Comparison of ENCODE assay signal across 8 mouse cellular contexts in the genomic region with DNA sequence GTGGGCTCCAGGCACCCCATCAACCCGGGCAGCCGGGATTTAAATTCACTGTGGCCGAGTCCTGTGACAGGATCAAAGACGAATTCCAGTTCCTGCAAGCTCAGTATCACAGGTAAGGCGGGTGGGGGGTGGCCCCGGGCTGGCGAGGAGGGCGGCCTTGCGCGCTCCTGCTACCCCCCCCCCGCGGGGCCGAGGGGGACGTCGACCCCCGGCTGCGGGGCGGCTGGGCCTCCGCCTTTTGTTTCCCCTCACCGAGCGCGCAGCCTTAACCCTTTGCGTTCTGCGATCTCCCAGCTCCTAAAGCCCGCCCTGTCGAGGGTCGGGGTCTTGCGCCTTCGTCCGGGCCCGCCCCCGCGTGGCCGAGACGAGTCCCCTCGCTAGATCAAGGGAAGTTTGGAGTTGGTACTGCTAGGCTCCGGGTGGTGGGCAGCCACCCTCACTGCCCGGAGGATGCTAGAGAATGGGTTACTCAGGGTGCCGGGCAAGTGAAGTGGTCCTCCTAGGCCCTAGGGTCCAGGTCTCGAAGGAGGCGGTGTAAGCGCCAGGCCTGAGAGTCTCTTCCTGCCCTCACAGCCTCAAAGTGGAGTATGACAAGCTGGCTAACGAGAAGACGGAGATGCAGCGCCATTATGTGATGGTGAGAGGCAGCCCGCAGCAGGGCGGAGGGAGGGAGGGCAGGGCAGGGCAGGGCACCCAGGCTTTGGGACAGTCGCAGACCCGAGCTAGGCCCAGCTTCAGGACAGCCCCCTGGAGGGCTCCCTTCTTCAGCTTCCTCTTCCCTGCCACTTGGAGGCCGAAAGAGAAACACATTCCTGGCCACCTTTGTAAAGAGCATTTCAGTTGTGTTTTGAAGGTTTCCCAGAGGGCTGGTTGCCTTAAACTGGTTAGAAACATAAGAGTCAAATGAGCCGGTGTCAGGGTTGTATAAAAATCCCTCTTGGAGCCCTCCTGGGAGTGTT. TPM values are rescaled to one million over a fixed set of nuclear protein-coding genes. Genes with fewer than 3 reads are reported as not detected.
DNase-seq lines count a peak whose midpoint lies in the region; ATAC-seq lines count a peak whose summit lies in the region.

No protein-coding gene starts in this region.

- 0 out of 2 replicates have a peak, but pooled peaks cover 3% of the 10 kb centered on the region for H3K36me3 ChIP-seq in forebrain, embryonic 11.5 days (ENCODE audit: control insufficient read depth, insufficient read depth, low read length)
- H3K36me3 ChIP-seq in intestine, embryonic 16.5 days (ENCODE audit: control insufficient read depth, insufficient read depth, low read length) = no peaks in the 10 kb centered on the region
- no peaks in the 10 kb centered on the region for H3K36me3 ChIP-seq in stomach, embryonic 15.5 days

- H3K27me3 ChIP-seq in forebrain, embryonic 11.5 days (ENCODE audit: control insufficient read depth, insufficient read depth, low read length) = no peaks in the 10 kb centered on the region
- H3K27me3 ChIP-seq in intestine, embryonic 16.5 days (replicated peaks; ENCODE audit: control insufficient read depth, insufficient read depth, low read length) = no peaks in the 10 kb centered on the region
- no peaks in the 10 kb centered on the region for H3K27me3 ChIP-seq in stomach, embryonic 15.5 days (replicated peaks)

- H3K27ac ChIP-seq in forebrain, embryonic 11.5 days (ENCODE audit: low read depth, low read length) = peak overlapping the region; percentile 92
- peak overlapping the region; percentile 95 for H3K27ac ChIP-seq in intestine, embryonic 16.5 days (ENCODE audit: low read length)
- peak overlapping the region; percentile 91 for H3K27ac ChIP-seq in stomach, embryonic 15.5 days

- H3K9ac ChIP-seq in forebrain, embryonic 11.5 days (ENCODE audit: low read length) = peak overlapping the region; percentile 100
- peak overlapping the region; percentile 96 for H3K9ac ChIP-seq in intestine, embryonic 16.5 days (ENCODE audit: low read depth, low read length)
- peak overlapping the region; percentile 89 for H3K9ac ChIP-seq in stomach, embryonic 15.5 days

- H3K9me3 ChIP-seq in forebrain, embryonic 11.5 days (ENCODE audit: control insufficient read depth, low read length) = no peaks in the 10 kb centered on the region
- H3K9me3 ChIP-seq in intestine, embryonic 16.5 days (ENCODE audit: control insufficient read depth, low read length) = no peaks in the 10 kb centered on the region
- no peaks in the 10 kb centered on the region for H3K9me3 ChIP-seq in stomach, embryonic 15.5 days

- peak overlapping the region; percentile 99 for H3K4me3 ChIP-seq in forebrain, embryonic 11.5 days (ENCODE audit: low read depth, low read length)
- peak overlapping the region; percentile 86 for H3K4me3 ChIP-seq in intestine, embryonic 16.5 days (ENCODE audit: low read length)
- H3K4me3 ChIP-seq in stomach, embryonic 15.5 days (replicated peaks) = peak overlapping the region; percentile 77

- ATAC-seq in forebrain, embryonic 11.5 days (replicated peaks; ENCODE audit: low FRiP score) = no peak
- ATAC-seq in intestine, embryonic 16.5 days = no peak
- ATAC-seq in megakaryocyte, adult 5-6 weeks (ENCODE audit: poor library complexity, severe bottlenecking) = 0 out of 2 replicates have a peak, but pooled peaks have one; percentile 4
- ATAC-seq in stomach, embryonic 15.5 days (ENCODE audit: insufficient read depth, low FRiP score, low read depth) = no peak
- ATAC-seq in activated CD4-positive, CD25-positive, alpha-beta regulatory T cell, adult 4 months = no peak

- peak overlapping the region; percentile 98 for H3K4me2 ChIP-seq in forebrain, embryonic 11.5 days (ENCODE audit: low read depth, low read length, severe bottlenecking)
- peak overlapping the region; percentile 90 for H3K4me2 ChIP-seq in intestine, embryonic 16.5 days (ENCODE audit: low read depth, low read length)
- peak overlapping the region; percentile 94 for H3K4me2 ChIP-seq in stomach, embryonic 15.5 days

- WGBS in forebrain, embryonic 11.5 days = under 1% methylated on average over 49 of the region's 51 CpGs
- WGBS in intestine, embryonic 16.5 days = under 1% methylated on average over 51 of the region's 51 CpGs
- WGBS in stomach, embryonic 15.5 days = 2% methylated on average over 49 of the region's 51 CpGs

- peaks cover 51% of the 10 kb centered on the region for H3K4me1 ChIP-seq in forebrain, embryonic 11.5 days (replicated peaks; ENCODE audit: control insufficient read depth, insufficient read depth, low read length)
- H3K4me1 ChIP-seq in intestine, embryonic 16.5 days (ENCODE audit: control insufficient read depth, insufficient read depth, low read length) = peaks cover 59% of the 10 kb centered on the region
- H3K4me1 ChIP-seq in stomach, embryonic 15.5 days = peaks cover 60% of the 10 kb centered on the region

- peak; percentile 14 for DNase-seq in right cerebral cortex, adult 18-20 months
- no peak for DNase-seq in right cerebral cortex, postnatal 25 days
- peak; percentile 44 for DNase-seq in adrenal gland, postnatal 25 days
- peak; percentile 89 for DNase-seq in forebrain, embryonic 11.5 days (ENCODE audit: low spot score)

RNA-seq across cellular contexts. Expression of a gene that starts 2.1 kb away (rescaled TPM):
- 137 and 157 TPM in 2 replicates for total RNA-seq in adrenal gland, postnatal 25 days (2021)
- polyA plus RNA-seq in forebrain, embryonic 11.5 days (2014; fragmentation: Nextera tagmentation; extraction: Ambion mirVana) = 57.8 and 58.2 TPM in 2 replicates
- polyA plus RNA-seq in intestine, embryonic 16.5 days (2015; fragmentation: Nextera tagmentation; extraction: Ambion mirVana) = 15.9 and 18.8 TPM in 2 replicates
- total RNA-seq in megakaryocyte, adult 5-6 weeks (2015) = 113 and 146 TPM in 2 replicates
- 79.4 and 92.9 TPM in 2 replicates for total RNA-seq in megakaryocyte, adult 5-6 weeks (2017)
- polyA plus RNA-seq in stomach, embryonic 15.5 days (2015; fragmentation: Nextera tagmentation; extraction: Ambion mirVana) = 24.3 and 25.4 TPM in 2 replicates
- 10 to 100 TPM; 20.4 to 21.1 TPM for polyA plus RNA-seq in activated CD4-positive, CD25-positive, alpha-beta regulatory T cell, adult 4 months (2017; shearing (Covaris generic))
